Mouse (Mus musculus): Measurements from ENCODE around the gene Nectin2.

GRCm38 (mm10) chr7:19743791-19744190 lies 6.5 kb downstream of the Nectin2 start:
- no peak for TF ChIP-seq CTCF (IDR thresholded peaks at IDR 0.05)
- TF ChIP-seq EP300 (IDR thresholded peaks at IDR 0.05; ENCODE audit: insufficient read depth, low read depth, low read length): no peak
- no peak for TF ChIP-seq POLR2A (IDR thresholded peaks at IDR 0.05; ENCODE audit: insufficient read depth, low read depth, low read length)
